Mouse (Mus musculus) hindbrain, embryonic 13.5 days (tissue): ENCODE measurements around the gene Cox6a2. TPM values are rescaled to one million over a fixed set of nuclear protein-coding genes. Genes with fewer than 3 reads are reported as not detected.

ENCODE experiments used
- ATAC-seq: fragments of 200-750 bp; cut with Nextera tagmentation; 2 replicates; pipeline ENCODE4 v1.8.0; 2017; ENCODE audit warnings: moderate TSS enrichment; ENCODE audit not compliant: low FRiP score
- H3K27ac ChIP-seq: fragments of 300-500 bp; sonication (generic); 2 replicates; pipeline ENCODE4 v1.5.1; 2015; ENCODE audit warnings: inconsistent platforms, mild to moderate bottlenecking, moderate library complexity
- H3K27me3 ChIP-seq: fragments of 300-500 bp; sonication (generic); 2 replicates; pipeline ENCODE4 v1.6.1; 2015; ENCODE audit warnings: mild to moderate bottlenecking, inconsistent platforms
- H3K36me3 ChIP-seq: fragments of 300-500 bp; sonication (generic); 2 replicates; pipeline ENCODE4 v1.6.1; 2015; ENCODE audit warnings: mild to moderate bottlenecking, inconsistent platforms
- H3K4me1 ChIP-seq: fragments of 300-500 bp; sonication (generic); replicated peaks from 2 replicates; pipeline ENCODE4 v1.6.1; 2015; ENCODE audit warnings: inconsistent platforms
- H3K4me2 ChIP-seq: fragments of 300-500 bp; sonication (generic); 2 replicates; pipeline ENCODE4 v1.6.1; 2015; ENCODE audit warnings: inconsistent platforms, mild to moderate bottlenecking, moderate library complexity
- H3K4me3 ChIP-seq: fragments of 300-500 bp; sonication (generic); 2 replicates; pipeline ENCODE4 v1.5.1; 2015; ENCODE audit warnings: mild to moderate bottlenecking, inconsistent platforms
- H3K9ac ChIP-seq: fragments of 300-500 bp; sonication (generic); 2 replicates; pipeline ENCODE4 v1.6.1; 2015; ENCODE audit warnings: mild to moderate bottlenecking, inconsistent platforms
- H3K9me3 ChIP-seq: fragments of 300-500 bp; sonication (generic); 2 replicates; pipeline ENCODE4 v1.6.1; 2016; ENCODE audit warnings: inconsistent platforms
- WGBS: fragments of 180-500 bp; shearing (Covaris S2); methylation state at CpG from one replicate; pipeline ENCODE4 v1.1.7; 2015; 5-methylcytosine and 5-hydroxymethylcytosine counted together
- polyA plus RNA-seq: library from polyadenylated mRNA; unstranded; fragments of >200 nt; fragmentation: Nextera tagmentation; extraction: Ambion mirVana; gene quantifications from 2 replicates; pipeline ENCODE4 v1.2.1, GENCODE M21; 2015

Gene Cox6a2
- polyA plus RNA-seq = 0.70 and 1.1 TPM in 2 replicates

DNA sequence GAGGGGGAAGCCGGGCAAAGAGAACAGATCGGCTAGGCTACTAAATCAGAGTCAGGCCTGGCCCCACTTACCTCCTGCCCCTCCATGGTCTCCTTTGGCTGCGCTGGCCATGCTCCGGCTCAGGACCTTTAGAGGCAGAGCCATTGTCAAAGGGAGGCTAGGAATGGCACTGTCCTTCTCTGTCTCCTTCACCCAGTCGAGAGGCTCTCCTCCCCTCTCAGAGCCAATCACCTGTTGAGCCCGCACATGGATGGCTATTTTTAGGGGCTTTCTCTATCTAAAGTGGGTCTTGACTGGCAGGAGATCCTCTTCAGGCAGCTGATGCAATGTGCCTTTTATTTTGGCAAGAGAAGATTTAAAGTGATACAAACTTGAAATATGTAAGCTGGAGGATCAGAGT lies at the start of gene Cox6a2:
Gene Cox6a2, minus strand, starts transcription at position 236 of the 400 bp plus-strand sequence.
- WGBS = 83% methylated on average over 6 of the region's 6 CpGs
- Histone ChIP-seq H3K4me1 (no peaks in the 10 kb centered on the region), H3K9me3 (no peaks in the 10 kb centered on the region), H3K36me3 (no peaks in the 10 kb centered on the region), H3K4me2 (no peak within 1 kb of the TSS), H3K9ac (no peak within 1 kb of the TSS), H3K4me3 (no peak within 1 kb of the TSS), H3K27ac (no peak within 1 kb of the TSS), H3K27me3 (no peaks in the 10 kb centered on the region)
- no peak for ATAC-seq

DNA sequence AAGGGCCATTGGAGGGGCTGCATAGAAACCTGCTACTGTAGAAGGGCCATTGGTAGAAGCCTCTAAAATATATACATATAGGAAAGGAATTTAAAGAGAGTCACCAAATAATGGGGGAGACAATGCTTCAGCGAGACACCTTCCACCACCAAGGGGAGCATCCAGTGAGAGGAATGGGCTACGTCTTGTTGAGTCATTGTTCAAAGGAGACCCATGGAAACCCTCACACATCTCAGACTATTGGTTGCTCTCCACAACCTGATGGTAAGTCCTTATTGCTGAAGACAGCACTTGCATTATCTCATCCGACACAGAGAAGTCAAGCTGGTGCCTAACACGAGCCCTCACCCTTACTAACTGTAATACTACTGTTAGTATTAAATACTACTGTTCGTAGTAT lies 49.6 kb upstream of the Cox6a2 start:
- no peak overlapping the region for H3K4me3 ChIP-seq
- ATAC-seq = no peak

DNA sequence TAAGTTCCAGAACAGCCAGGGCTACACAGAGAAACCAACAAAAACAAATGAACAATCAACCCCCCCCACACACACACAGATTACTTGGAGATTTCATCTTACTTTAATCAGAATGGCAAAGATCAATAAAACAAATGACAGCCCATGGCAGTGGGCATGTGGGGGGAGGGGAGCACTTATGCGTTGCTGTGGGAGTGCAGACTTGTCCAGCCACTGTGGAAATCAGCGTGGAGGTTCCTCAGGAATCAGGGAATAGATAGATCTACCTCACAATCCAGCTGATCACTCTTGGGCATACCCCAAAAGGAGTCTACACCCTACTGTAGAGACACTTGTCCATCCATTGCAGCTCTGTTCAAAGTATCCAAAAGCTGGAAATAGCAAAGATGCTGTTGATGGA lies 48.8 kb upstream of the Cox6a2 start:
- 63% methylated on average over 2 of the region's 2 CpGs for WGBS
- no peak overlapping the region for H3K4me3 ChIP-seq
- H3K4me2 ChIP-seq = no peak overlapping the region
- peaks cover 14% of the 10 kb centered on the region for H3K4me1 ChIP-seq
- no peak for ATAC-seq
- peaks cover 1% of the 10 kb centered on the region for H3K36me3 ChIP-seq
- no peak overlapping the region for H3K9ac ChIP-seq
- no peak overlapping the region for H3K27ac ChIP-seq
- peaks cover 9% of the 10 kb centered on the region for H3K27me3 ChIP-seq
- no peaks in the 10 kb centered on the region for H3K9me3 ChIP-seq

More for the DNA sequence above, 49.6 kb upstream of the Cox6a2 start:
- H3K4me2 ChIP-seq = no peak overlapping the region
- WGBS = 88% methylated on average over 5 of the region's 5 CpGs
- H3K9ac ChIP-seq = no peak overlapping the region
- H3K27ac ChIP-seq = no peak overlapping the region
- H3K27me3 ChIP-seq = peaks cover 9% of the 10 kb centered on the region
- peaks cover 14% of the 10 kb centered on the region for H3K4me1 ChIP-seq
- H3K36me3 ChIP-seq = no peaks in the 10 kb centered on the region
- H3K9me3 ChIP-seq = no peaks in the 10 kb centered on the region

DNA sequence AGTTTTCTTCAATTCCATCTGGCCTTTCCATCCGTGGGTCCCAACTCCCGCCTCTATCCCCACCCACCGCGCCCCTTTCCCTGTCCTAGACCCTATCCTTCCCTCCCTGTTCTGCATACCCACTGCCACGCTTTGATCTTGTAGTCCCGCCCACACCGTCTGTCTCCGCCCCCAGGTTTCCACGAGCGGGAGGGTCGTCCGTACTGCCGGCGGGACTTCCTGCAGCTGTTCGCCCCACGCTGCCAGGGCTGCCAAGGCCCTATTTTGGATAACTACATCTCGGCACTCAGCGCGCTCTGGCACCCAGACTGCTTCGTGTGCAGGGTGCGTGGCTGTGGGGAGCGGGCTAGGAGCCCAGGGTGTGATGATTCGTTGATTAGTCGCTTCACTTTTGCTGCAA lies 46.4 kb upstream of the Cox6a2 start:
- Histone ChIP-seq H3K27ac (no peak overlapping the region), H3K4me3 (peak overlapping the region; percentile 38), H3K27me3 (peaks cover 9% of the 10 kb centered on the region), H3K4me2 (peak overlapping the region; percentile 59), H3K9ac (peak overlapping the region; percentile 68), H3K9me3 (no peaks in the 10 kb centered on the region), H3K36me3 (peaks cover 3% of the 10 kb centered on the region), H3K4me1 (peaks cover 17% of the 10 kb centered on the region)
- 11% methylated on average over 24 of the region's 24 CpGs for WGBS
- peak; percentile 69 for ATAC-seq

DNA sequence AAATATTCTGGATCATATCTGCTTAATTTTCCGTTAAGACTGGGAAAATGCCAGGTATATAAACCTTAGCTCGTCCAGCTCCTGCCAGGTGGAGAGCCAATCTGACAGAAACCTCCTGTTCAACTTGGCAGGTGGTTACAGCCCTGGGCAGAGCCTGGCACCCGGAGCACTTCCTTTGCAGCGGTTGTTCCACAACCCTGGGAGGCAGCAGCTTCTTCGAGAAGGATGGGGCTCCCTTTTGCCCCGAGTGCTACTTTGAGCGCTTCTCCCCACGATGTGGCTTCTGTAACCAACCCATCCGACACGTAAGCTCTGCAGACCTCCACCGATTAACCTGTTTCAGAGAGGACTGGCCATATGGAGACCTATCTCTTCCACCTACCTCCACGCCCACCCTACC lies 45.8 kb upstream of the Cox6a2 start:
- Histone ChIP-seq H3K4me2 (peak overlapping the region; percentile 59), H3K4me1 (peaks cover 22% of the 10 kb centered on the region), H3K27ac (no peak overlapping the region), H3K9me3 (no peaks in the 10 kb centered on the region), H3K27me3 (peaks cover 9% of the 10 kb centered on the region), H3K9ac (peak overlapping the region; percentile 68; the same call in 1 of the 2 replicates), H3K4me3 (0 out of 2 replicates have a peak overlapping the region, but pooled peaks have one; percentile 38), H3K36me3 (peaks cover 3% of the 10 kb centered on the region)
- ATAC-seq = no peak
- 65% methylated on average over 12 of the region's 12 CpGs for WGBS

DNA sequence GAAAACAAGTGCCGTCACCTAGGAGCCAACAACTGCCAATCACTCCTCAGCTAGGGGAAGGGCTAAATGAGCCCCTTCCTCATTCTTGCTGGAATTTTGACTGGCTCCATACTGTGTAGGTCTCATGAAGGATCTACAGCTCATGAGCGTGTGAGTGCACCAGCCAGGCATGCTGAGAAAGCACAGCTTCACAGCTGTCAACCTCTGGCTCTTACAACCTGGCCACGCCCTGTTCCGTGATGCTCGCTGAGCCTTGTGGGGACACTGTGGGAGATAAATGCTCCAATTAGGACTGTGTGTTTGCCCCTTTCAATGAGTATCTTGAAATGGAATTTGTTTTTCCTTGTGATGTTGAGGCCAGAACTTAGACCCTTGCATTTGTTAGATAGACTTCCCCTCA lies 43.8 kb upstream of the Cox6a2 start:
- H3K4me2 ChIP-seq = no peak overlapping the region
- no peak overlapping the region for H3K27ac ChIP-seq
- no peak overlapping the region for H3K9ac ChIP-seq
- peaks cover 4% of the 10 kb centered on the region for H3K36me3 ChIP-seq
- 75% methylated on average over 5 of the region's 5 CpGs for WGBS
- H3K9me3 ChIP-seq = no peaks in the 10 kb centered on the region
- peaks cover 11% of the 10 kb centered on the region for H3K27me3 ChIP-seq
- H3K4me1 ChIP-seq = peaks cover 36% of the 10 kb centered on the region
- ATAC-seq = no peak
- no peak overlapping the region for H3K4me3 ChIP-seq

DNA sequence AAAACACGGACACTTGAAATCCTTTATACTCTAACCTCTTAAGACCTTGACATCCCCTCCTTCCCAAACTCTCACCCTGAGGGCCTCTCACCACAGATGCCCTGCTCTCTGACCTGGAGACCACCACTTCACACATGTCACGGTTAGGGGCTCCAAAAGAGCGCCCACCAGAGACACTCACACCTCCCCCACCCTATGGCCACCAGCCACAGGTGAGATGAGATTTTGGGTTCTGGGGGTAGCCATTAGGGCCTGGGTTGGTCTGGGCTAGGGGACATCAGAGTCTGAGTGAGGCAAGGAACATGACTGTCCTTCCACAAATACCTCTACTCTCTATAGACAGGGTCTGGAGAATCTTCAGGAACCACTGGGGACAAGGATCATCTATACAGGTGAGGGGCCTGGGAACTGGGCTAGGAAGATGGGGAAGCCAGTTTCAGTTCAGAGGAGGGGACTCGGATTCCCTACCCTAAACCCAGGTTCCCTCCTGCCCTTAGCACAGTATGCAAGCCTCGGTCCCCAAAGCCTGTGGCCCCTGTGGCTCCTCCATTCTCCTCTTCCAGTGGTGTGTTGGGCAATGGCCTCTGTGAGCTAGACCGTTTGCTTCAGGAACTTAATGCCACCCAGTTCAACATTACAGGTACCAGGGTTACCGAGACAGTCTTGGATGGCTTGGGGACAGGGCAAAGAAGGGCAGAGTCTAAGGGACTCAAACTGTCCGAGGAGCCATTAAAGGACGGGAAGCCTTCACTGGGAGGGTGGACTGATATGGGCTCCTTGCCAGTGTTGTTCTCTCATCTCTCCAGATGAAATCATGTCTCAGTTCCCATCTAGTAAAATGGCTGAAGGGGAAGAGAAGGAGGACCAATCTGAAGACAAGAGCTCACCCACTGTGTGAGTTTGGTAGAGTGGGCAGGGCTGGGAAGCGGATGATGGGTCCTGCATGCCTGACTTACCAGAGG lies 42.2 kb upstream of the Cox6a2 start:
- no peak overlapping the region; the same call in 1 of the 2 replicates for H3K9ac ChIP-seq
- H3K9me3 ChIP-seq = no peaks in the 10 kb centered on the region
- peaks cover 11% of the 10 kb centered on the region for H3K27me3 ChIP-seq
- 81% methylated on average over 10 of the region's 10 CpGs for WGBS
- peak overlapping the region; percentile 62 for H3K4me2 ChIP-seq
- peak overlapping the region; percentile 41; the same call in 1 of the 2 replicates for H3K4me3 ChIP-seq
- peaks cover 36% of the 10 kb centered on the region for H3K4me1 ChIP-seq
- peaks cover 16% of the 10 kb centered on the region for H3K36me3 ChIP-seq
- H3K27ac ChIP-seq = no peak overlapping the region
- ATAC-seq = no peak

DNA sequence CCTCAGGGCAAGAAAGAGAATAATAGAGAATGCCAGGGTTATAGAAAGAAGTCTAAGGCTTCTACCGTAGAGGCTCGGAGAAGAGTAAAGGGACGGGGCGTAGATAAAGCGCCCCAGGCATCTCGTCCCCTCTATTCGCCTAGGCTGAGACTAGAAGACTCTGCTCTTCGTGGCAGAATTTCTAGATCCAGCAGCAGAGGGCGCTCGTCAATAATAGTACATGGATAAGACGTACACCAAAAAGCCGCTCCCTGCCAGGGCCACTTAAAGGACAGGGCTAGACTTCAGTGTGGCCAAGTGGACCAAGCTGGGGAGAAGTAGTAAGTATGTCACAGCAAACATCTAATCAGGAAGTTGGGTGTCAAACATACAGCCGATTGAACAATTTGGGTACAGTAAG lies 41.3 kb upstream of the Cox6a2 start:
- Histone ChIP-seq H3K9ac (peak overlapping the region; percentile 68), H3K4me2 (peak overlapping the region; percentile 62), H3K27ac (peak overlapping the region; percentile 78; the same call in 1 of the 2 replicates), H3K9me3 (no peaks in the 10 kb centered on the region), H3K36me3 (peaks cover 25% of the 10 kb centered on the region), H3K4me3 (peak overlapping the region; percentile 41), H3K4me1 (peaks cover 31% of the 10 kb centered on the region), H3K27me3 (peaks cover 11% of the 10 kb centered on the region)
- WGBS = 2% methylated on average over 13 of the region's 13 CpGs
- peak; percentile 82 for ATAC-seq

DNA sequence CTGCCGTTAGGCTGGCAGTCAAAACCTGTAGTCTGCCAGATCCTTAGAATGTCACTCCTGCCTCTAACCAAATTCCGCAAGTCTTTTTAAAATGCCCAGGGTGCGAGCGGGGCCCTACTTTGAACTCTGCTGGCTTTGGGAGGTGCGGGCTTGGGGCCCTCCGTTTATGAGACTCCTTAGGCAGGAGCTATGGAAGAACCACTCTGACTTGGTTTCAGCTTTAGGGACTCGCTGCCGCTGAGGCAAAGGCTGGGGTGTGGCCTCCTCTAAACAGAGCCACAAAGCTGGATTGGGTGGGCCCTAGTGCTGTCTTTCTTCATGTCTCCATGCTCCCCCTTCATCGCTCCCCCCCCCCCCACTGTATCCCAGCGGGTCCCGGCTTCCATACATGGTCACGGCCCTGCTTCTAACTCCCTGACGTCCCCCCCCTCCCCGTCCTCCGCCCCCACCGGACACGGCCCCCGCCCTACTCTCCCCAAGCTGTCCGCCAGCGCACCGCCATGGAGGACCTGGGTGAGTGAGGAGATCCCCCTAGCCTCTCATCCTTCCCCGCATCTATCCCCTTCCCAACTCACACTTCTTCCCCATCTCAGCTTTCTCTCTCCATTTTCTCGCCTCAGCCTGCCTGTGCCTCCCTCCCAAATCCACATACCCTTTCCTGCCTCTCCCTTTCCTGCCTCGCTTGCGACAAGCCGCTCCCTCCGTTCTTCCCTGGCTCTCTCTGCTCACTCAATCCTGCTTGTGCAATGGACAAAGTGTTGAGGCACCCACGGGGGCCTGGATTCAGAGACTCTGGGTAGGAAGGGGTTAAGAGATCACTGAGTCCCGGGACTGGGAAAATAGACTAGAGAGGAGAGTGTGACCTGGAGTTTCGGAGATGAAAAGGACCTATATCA lies 40.6 kb upstream of the Cox6a2 start, which contains the start of gene Tgfb1i1:
Gene Tgfb1i1, plus strand, starts transcription at position 317 of the 896 bp plus-strand sequence.
- Histone ChIP-seq H3K4me3 (peak within 1 kb of the TSS; percentile 41), H3K27me3 (peaks cover 7% of the 10 kb centered on the region; the same call in 1 of the 2 replicates), H3K36me3 (peaks cover 31% of the 10 kb centered on the region), H3K9ac (peak within 1 kb of the TSS; percentile 68), H3K27ac (peak within 1 kb of the TSS; percentile 78), H3K9me3 (no peaks in the 10 kb centered on the region), H3K4me2 (peak within 1 kb of the TSS; percentile 62), H3K4me1 (peaks cover 24% of the 10 kb centered on the region)
- WGBS = 2% methylated on average over 24 of the region's 30 CpGs
- ATAC-seq = peak; percentile 54

DNA sequence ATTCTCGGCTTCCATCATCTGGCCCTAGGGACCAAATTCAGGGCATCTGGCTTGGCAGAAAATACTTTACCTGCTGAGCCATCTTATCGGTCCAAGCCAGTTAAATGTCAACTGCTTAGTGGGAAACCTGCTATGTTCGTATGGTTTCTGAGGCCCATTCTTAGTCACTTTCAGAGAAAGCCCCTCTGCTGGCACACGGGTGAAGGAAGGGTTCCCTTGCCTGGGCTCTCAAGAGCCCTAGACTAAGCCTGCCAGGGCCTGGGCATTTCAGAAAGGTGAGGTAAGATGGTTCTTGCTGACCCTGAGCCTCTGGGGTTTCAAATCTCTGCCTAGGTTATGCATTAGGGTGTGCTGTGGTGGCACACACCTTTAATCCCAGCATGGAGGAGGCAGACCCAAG lies 39.4 kb upstream of the Cox6a2 start:
- Histone ChIP-seq H3K9me3 (no peaks in the 10 kb centered on the region), H3K36me3 (peaks cover 43% of the 10 kb centered on the region), H3K27ac (no peak overlapping the region), H3K4me2 (no peak overlapping the region), H3K9ac (peak overlapping the region; percentile 68; the same call in 1 of the 2 replicates), H3K4me3 (no peak overlapping the region), H3K27me3 (peaks cover 2% of the 10 kb centered on the region; the same call in 1 of the 2 replicates), H3K4me1 (peaks cover 24% of the 10 kb centered on the region)
- 89% methylated on average over 4 of the region's 4 CpGs for WGBS
- no peak for ATAC-seq

DNA sequence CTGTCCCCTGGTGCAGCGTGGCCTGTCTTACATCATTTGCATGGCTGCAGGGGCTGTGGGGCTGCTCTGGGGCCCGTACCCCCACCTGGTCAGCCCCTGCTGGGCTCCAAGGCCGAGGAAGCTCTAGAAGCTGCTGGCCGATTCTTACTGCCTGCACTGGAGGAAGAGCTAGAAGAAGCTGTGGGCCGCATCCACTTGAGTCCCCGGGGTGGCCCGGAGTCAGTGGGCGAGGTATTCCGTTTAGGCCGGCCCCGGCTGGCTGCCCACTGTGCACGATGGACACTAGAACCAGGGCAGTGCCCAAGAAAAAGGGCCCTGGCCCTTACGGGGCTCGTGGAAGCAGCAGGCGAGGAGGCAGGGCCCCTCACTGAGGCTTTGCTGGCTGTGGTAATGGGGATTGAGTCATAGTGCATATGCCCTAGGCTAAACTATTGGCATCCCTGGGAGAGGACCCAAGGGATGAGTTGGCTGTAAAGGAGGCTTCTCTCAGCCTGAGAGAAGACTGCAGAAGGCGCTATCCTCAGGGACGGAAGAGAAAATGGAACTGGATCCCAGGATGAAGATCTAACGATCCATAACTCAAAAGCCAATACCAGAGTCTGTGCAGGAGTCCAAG lies 38.3 kb upstream of the Cox6a2 start:
- Histone ChIP-seq H3K27ac (no peak overlapping the region), H3K4me1 (peaks cover 33% of the 10 kb centered on the region), H3K9ac (peak overlapping the region; percentile 51; the same call in 1 of the 2 replicates), H3K27me3 (peaks cover 2% of the 10 kb centered on the region; the same call in 1 of the 2 replicates), H3K4me2 (no peak overlapping the region), H3K36me3 (peaks cover 48% of the 10 kb centered on the region), H3K9me3 (no peaks in the 10 kb centered on the region), H3K4me3 (no peak overlapping the region)
- no peak for ATAC-seq
- 80% methylated on average over 18 of the region's 18 CpGs for WGBS
